19 mouse cellular contexts compared by ENCODE assay signal in genomic region chr8:48810615-48811014, GRCm38 (mm10). TPM values are rescaled to one million over a fixed set of nuclear protein-coding genes. Genes with fewer than 3 reads are reported as not detected.
A peak's percentile ranks its signal among the peaks of the same experiment; 100 is the strongest.
DNase-seq lines count a peak whose midpoint lies in the region; TF ChIP-seq lines count a peak whose summit lies in the region.
"Had no signal": no experiment of that assay in that cellular context is flagged by ENCODE, and none has a peak within 500 bp of the region (broad histone marks: within the 10 kb centered on the region; RNA-seq: fewer than 3 reads in every experiment).

No protein-coding gene starts in this region.

- intact Hi-C loops in left cerebral cortex, postnatal 10 days (cut with DNase I) = no loop called here

- no peak for TF ChIP-seq POLR2A in myocyte (IDR thresholded peaks at IDR 0.05; ENCODE audit: insufficient read length, low read depth)

- no peak overlapping the region for H3ac ChIP-seq in myocyte (ENCODE audit: control insufficient read depth, insufficient read length)

- 35% methylated on average over 1 of the region's 1 CpGs for WGBS in forebrain, embryonic 10.5 days

- DNase-seq in ES-CJ7 (ENCODE audit: low read depth, low spot score) = peak; percentile 54
- DNase-seq in ZHBTc4 (ENCODE audit: low read depth, low spot score) = peak; percentile 32
- no peak for DNase-seq in left cerebral cortex, postnatal 10 days (ENCODE audit: extremely low spot score in 1 of 2, low spot score in 2 of 2)
- no peak for DNase-seq in forebrain, embryonic 10.5 days (ENCODE audit: extremely low spot score, low spot score)
- DNase-seq in kidney, adult 11 months = no peak
- no peak for DNase-seq in urinary bladder, adult 2 months (ENCODE audit: low spot score)
- DNase-seq: adrenal gland, adult 2 months; adrenal gland, postnatal 10 days; adrenal gland, postnatal 25 days; cerebellum, adult 11 months; cerebellum, adult 18-20 months; cerebellum, adult 9-10 months; cerebellum, postnatal 10 days; cerebellum, postnatal 25 days had no signal

- no peaks in the 10 kb centered on the region for H3K36me3 ChIP-seq in myocyte (ENCODE audit: control insufficient read depth, insufficient read depth)
- peaks cover 5% of the 10 kb centered on the region for H3K36me3 ChIP-seq in forebrain, embryonic 10.5 days (replicated peaks)
- H3K36me3 ChIP-seq: embryonic facial prominence, embryonic 12.5 days; forebrain, embryonic 12.5 days had no signal

- H3K4me1 ChIP-seq in forebrain, embryonic 10.5 days = peaks cover 51% of the 10 kb centered on the region
- H3K4me1 ChIP-seq: embryonic facial prominence, embryonic 12.5 days had no signal

- H3K9me3 ChIP-seq in forebrain, embryonic 10.5 days = no peaks in the 10 kb centered on the region
- H3K9me3 ChIP-seq: embryonic facial prominence, embryonic 10.5 days; embryonic facial prominence, embryonic 12.5 days; forebrain, embryonic 12.5 days had no signal

- no peak overlapping the region for H3K27ac ChIP-seq in forebrain, embryonic 10.5 days
- H3K27ac ChIP-seq: embryonic facial prominence, embryonic 10.5 days; embryonic facial prominence, embryonic 12.5 days; forebrain, embryonic 12.5 days had no signal

- peak overlapping the region; percentile 52 for H3K4me2 ChIP-seq in myocyte (ENCODE audit: low read depth)
- H3K4me2 ChIP-seq: embryonic facial prominence, embryonic 12.5 days; forebrain, embryonic 12.5 days had no signal

- H3K27me3 ChIP-seq in myocyte (ENCODE audit: control insufficient read depth, insufficient read depth, insufficient read length) = no peaks in the 10 kb centered on the region
- no peaks in the 10 kb centered on the region for H3K27me3 ChIP-seq in forebrain, embryonic 10.5 days (ENCODE audit: poor library complexity, severe bottlenecking)
- H3K27me3 ChIP-seq: embryonic facial prominence, embryonic 12.5 days; forebrain, embryonic 12.5 days had no signal

- no peaks in the 10 kb centered on the region for H3K79me2 ChIP-seq in myocyte (ENCODE audit: control insufficient read depth, insufficient read depth)

- no peak overlapping the region for H3K4me3 ChIP-seq in myocyte
- no peak overlapping the region for H3K4me3 ChIP-seq in forebrain, embryonic 10.5 days
- H3K4me3 ChIP-seq: embryonic facial prominence, embryonic 10.5 days; embryonic facial prominence, embryonic 12.5 days; forebrain, embryonic 12.5 days had no signal

TF ChIP-seq in myocyte, 11 proteins besides CTCF, POLR2A, EP300 and RAD21:
- TF ChIP-seq CEBPB (IDR thresholded peaks at IDR 0.05; ENCODE audit: insufficient read depth, poor library complexity, severe bottlenecking) = no peak
- no peak for TF ChIP-seq USF1 (IDR thresholded peaks at IDR 0.05; ENCODE audit: low read depth)
- TF ChIP-seq MAX (IDR thresholded peaks at IDR 0.05; ENCODE audit: low read depth) = no peak
- no peak for TF ChIP-seq MYOG (IDR thresholded peaks at IDR 0.05; ENCODE audit: control insufficient read depth in 1 of 3, insufficient read depth in 1 of 3, insufficient read length in 2 of 3, low read depth in 2 of 3)
- no peak for TF ChIP-seq REST (IDR thresholded peaks at IDR 0.05; ENCODE audit: insufficient read depth, insufficient read length)
- TF ChIP-seq SRF (IDR thresholded peaks at IDR 0.05; ENCODE audit: control insufficient read depth, insufficient read length, low read depth) = no peak
- no peak for TF ChIP-seq E2F4 (IDR thresholded peaks at IDR 0.05; ENCODE audit: insufficient read depth)
TF ChIP-seq in myocyte: peak in this region for 0.

RNA-seq across cellular contexts. Expression of gene Tenm3, which starts 33.1 kb away (rescaled TPM):
- 12.8 TPM for polyA plus RNA-seq in myocyte (2012; fragmentation: generic; extraction: Trizol)
- 100 to 1,000 TPM; 130 to 135 TPM for total RNA-seq in left cerebral cortex, postnatal 10 days (2021)
- 39.0 and 41.4 TPM in 2 replicates for polyA plus RNA-seq in forebrain, embryonic 10.5 days (2016; fragmentation: Nextera tagmentation; extraction: Ambion mirVana)
- polyA plus RNA-seq in urinary bladder, adult 2 months (2012; rRNA removed) = 7.7 and 13.8 TPM in 2 replicates
- total RNA-seq: MEL had no signal

Comparison
In these comparisons a context has a peak if more than half of its experiments do, and no peak if none do; other contexts are left out.
1. DNase-seq: peak in ES-CJ7 (single experiment) and ZHBTc4 (single experiment); none in left cerebral cortex, postnatal 10 days (0 of 2), forebrain, embryonic 10.5 days (single experiment), kidney, adult 11 months (single experiment) and urinary bladder, adult 2 months (single experiment).